Mouse (Mus musculus): ENCODE data around the gene Slc35a1.

GRCm38 (mm10) chr4:34626401-34626800 lies 60.8 kb downstream of the Slc35a1 start:
- TF ChIP-seq POLR2A (IDR thresholded peaks at IDR 0.05; ENCODE audit: borderline replicate concordance, insufficient read depth, low read length) (no peak), CTCF (IDR thresholded peaks at IDR 0.05; ENCODE audit: borderline replicate concordance, insufficient read depth, low read depth, low read length) (no peak)
